In the genomic region with DNA sequence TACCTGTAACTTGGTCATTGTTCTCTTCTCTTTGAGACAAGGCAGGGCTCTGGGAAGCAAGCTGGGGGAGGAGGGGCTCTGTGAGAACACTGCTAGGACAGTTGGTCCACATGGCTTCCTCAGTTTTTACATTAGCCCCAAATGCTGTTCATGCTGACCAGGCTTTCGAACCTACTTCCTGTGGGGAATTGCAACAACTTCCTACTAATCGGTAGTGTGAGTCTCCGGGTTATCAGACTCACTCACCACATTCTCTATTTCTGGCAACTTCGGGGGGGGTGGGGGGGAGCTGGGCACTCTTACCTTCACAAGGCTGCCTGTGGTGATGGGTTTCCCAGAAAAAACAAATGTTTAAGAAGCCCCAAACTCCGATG, we compare ENCODE assay signal across 26 mouse cellular contexts. TPM values are rescaled to one million over a fixed set of nuclear protein-coding genes. Genes with fewer than 3 reads are reported as not detected.
A peak's percentile ranks its signal among the peaks of the same experiment; 100 is the strongest.
DNase-seq lines count a peak whose midpoint lies in the region; ATAC-seq and TF ChIP-seq lines count a peak whose summit lies in the region.
"Had no signal": no experiment of that assay in that cellular context is flagged by ENCODE, and none has a peak within 500 bp of the region (broad histone marks: within the 10 kb centered on the region; RNA-seq: fewer than 3 reads in every experiment).

No protein-coding gene starts in this region.

- TF ChIP-seq POLR2A in heart, adult 2 months (IDR thresholded peaks at IDR 0.05; ENCODE audit: insufficient read depth, low read depth, low read length): no peak

- peak; percentile 79 for DNase-seq in heart, adult 11 months
- DNase-seq in heart, adult 2 months: no peak
- DNase-seq in adrenal gland, postnatal 10 days: no peak
- DNase-seq in retina, postnatal 1 day: no peak
- DNase-seq: adrenal gland, adult 2 months; adrenal gland, postnatal 14 days; adrenal gland, postnatal 36 days; cerebellum, adult 11 months; cerebellum, adult 18-20 months; cerebellum, adult 8-10 months; cerebellum, adult 9-11 months; cerebellum, postnatal 14 days; cerebellum, postnatal 36 days had no signal

- H3K4me1 ChIP-seq in heart, adult 2 months (ENCODE audit: control insufficient read depth, insufficient read depth, low read length): no peaks in the 10 kb centered on the region
- H3K4me1 ChIP-seq: embryonic facial prominence, embryonic 10.5 days; embryonic facial prominence, embryonic 12.5 days; forebrain, embryonic 10.5 days; forebrain, embryonic 12.5 days had no signal

- no peak overlapping the region for H3K9ac ChIP-seq in heart, adult 2 months (ENCODE audit: low read depth, low read length)
- H3K9ac ChIP-seq: embryonic facial prominence, embryonic 12.5 days; forebrain, embryonic 12.5 days had no signal

- H3K36me3 ChIP-seq in heart, adult 2 months (ENCODE audit: control insufficient read depth, insufficient read depth, low read length): no peaks in the 10 kb centered on the region

- no peaks in the 10 kb centered on the region for H3K27me3 ChIP-seq in heart, adult 2 months (ENCODE audit: control insufficient read depth, insufficient read depth, low read length)
- H3K27me3 ChIP-seq: embryonic facial prominence, embryonic 12.5 days; forebrain, embryonic 12.5 days had no signal

- no peak for TF ChIP-seq CTCF in heart, adult 2 months (IDR thresholded peaks at IDR 0.05)

- no peaks in the 10 kb centered on the region for H3K79me2 ChIP-seq in heart, adult 2 months (replicated peaks; ENCODE audit: control insufficient read depth, insufficient read depth, low read length)

- intact Hi-C loops in heart, adult 2 months (cut with DNase I): no loop called here

- H3K27ac ChIP-seq in heart, adult 2 months: no peak overlapping the region
- H3K27ac ChIP-seq: embryonic facial prominence, embryonic 10.5 days; embryonic facial prominence, embryonic 12.5 days; forebrain, embryonic 10.5 days; forebrain, embryonic 12.5 days had no signal

- WGBS in heart, adult 2 months: 19% methylated on average over 5 of the region's 5 CpGs

- ATAC-seq in common myeloid progenitor, adult 5-6 weeks (replicated peaks; ENCODE audit: low read depth, poor library complexity, severe bottlenecking): peak; percentile 75
- ATAC-seq in megakaryocyte, adult 5-6 weeks (ENCODE audit: poor library complexity, severe bottlenecking): peak; percentile 47
- ATAC-seq in megakaryocyte progenitor cell, adult 5-6 weeks (replicated peaks; ENCODE audit: poor library complexity): peak; percentile 83
- ATAC-seq in erythroblast, adult 5-6 weeks (replicated peaks; ENCODE audit: low FRiP score, poor library complexity, severe bottlenecking): no peak
- ATAC-seq: forebrain, embryonic 14.5 days; forebrain, embryonic 16.5 days had no signal

- no peak overlapping the region for H3K4me3 ChIP-seq in heart, adult 2 months
- H3K4me3 ChIP-seq: embryonic facial prominence, embryonic 10.5 days; embryonic facial prominence, embryonic 12.5 days; erythroblast, embryonic 14.5 days; forebrain, embryonic 10.5 days; forebrain, embryonic 12.5 days had no signal

- TF ChIP-seq EP300 in heart, adult 2 months (IDR thresholded peaks at IDR 0.05; ENCODE audit: insufficient read depth, low read depth, low read length): no peak

RNA-seq across cellular contexts. Expression of a gene that starts 14.7 kb away (rescaled TPM):
- total RNA-seq in heart, adult 2 months (2021): under 1 TPM; 0.16 TPM
- polyA plus RNA-seq in heart, adult 2 months (2012; rRNA removed): 0.06 and 0.10 TPM in 2 replicates
- 1.5 and 3.2 TPM in 2 replicates for total RNA-seq in common myeloid progenitor, adult 5-6 weeks (2017)
- 0.71 and 0.80 TPM in 2 replicates for total RNA-seq in megakaryocyte, adult 5-6 weeks (2015)
- 0.11 and 0.65 TPM in 2 replicates for total RNA-seq in megakaryocyte, adult 5-6 weeks (2017)
- total RNA-seq in megakaryocyte progenitor cell, adult 5-6 weeks (2015): 1.9 and 2.2 TPM in 2 replicates
- total RNA-seq in megakaryocyte progenitor cell, adult 5-6 weeks (2017): 2.5 and 3.5 TPM in 2 replicates
- not detected in 2 replicates for total RNA-seq in erythroblast, adult 5-6 weeks (2015; ENCODE audit: low replicate concordance)
- total RNA-seq in erythroblast, adult 5-6 weeks (2017; ENCODE audit: low replicate concordance): 0.60 TPM in 1 of 2 replicates, not detected in the other
- under 1 TPM; 0.61 to 0.69 TPM for total RNA-seq in adrenal gland, postnatal 10 days (2021)
- total RNA-seq: MEL had no signal
- polyA plus RNA-seq: C2C12; erythroblast, embryonic 14.5 days had no signal

RNA-seq across cellular contexts. Expression of a gene that starts 21.7 kb away (rescaled TPM):
- 1 to 10 TPM; 3.2 to 3.6 TPM for total RNA-seq in heart, adult 2 months (2021)
- polyA plus RNA-seq in heart, adult 2 months (2012; rRNA removed): 1.1 and 1.6 TPM in 2 replicates
- 12.0 and 26.3 TPM in 2 replicates for total RNA-seq in common myeloid progenitor, adult 5-6 weeks (2017)
- total RNA-seq in megakaryocyte, adult 5-6 weeks (2015): 6.0 and 6.8 TPM in 2 replicates
- total RNA-seq in megakaryocyte, adult 5-6 weeks (2017): 6.8 and 8.9 TPM in 2 replicates
- total RNA-seq in megakaryocyte progenitor cell, adult 5-6 weeks (2015): 10.3 and 14.3 TPM in 2 replicates
- 19.7 and 21.2 TPM in 2 replicates for total RNA-seq in megakaryocyte progenitor cell, adult 5-6 weeks (2017)
- 1.9 TPM in 2 replicates for total RNA-seq in erythroblast, adult 5-6 weeks (2015; ENCODE audit: low replicate concordance)
- total RNA-seq in erythroblast, adult 5-6 weeks (2017; ENCODE audit: low replicate concordance): 0.43 and 1.3 TPM in 2 replicates
- 10 to 100 TPM in 1 of 2 experiments, 1 to 10 TPM in 1; 9.1 to 11.1 TPM for total RNA-seq in adrenal gland, postnatal 10 days (2021)
- total RNA-seq: MEL had no signal
- polyA plus RNA-seq: erythroblast, embryonic 14.5 days had no signal

RNA-seq across cellular contexts. Expression of a gene that starts 47.8 kb away (rescaled TPM):
- total RNA-seq in heart, adult 2 months (2021): 1 to 10 TPM; 1.8 to 2.1 TPM
- polyA plus RNA-seq in heart, adult 2 months (2012; rRNA removed): 0.80 and 1.5 TPM in 2 replicates
- total RNA-seq in common myeloid progenitor, adult 5-6 weeks (2017): 9.8 and 14.8 TPM in 2 replicates
- total RNA-seq in megakaryocyte, adult 5-6 weeks (2015): 1.0 and 1.1 TPM in 2 replicates
- total RNA-seq in megakaryocyte, adult 5-6 weeks (2017): 1.5 and 2.6 TPM in 2 replicates
- total RNA-seq in megakaryocyte progenitor cell, adult 5-6 weeks (2015): 4.7 and 6.0 TPM in 2 replicates
- total RNA-seq in megakaryocyte progenitor cell, adult 5-6 weeks (2017): 10.3 and 11.0 TPM in 2 replicates
- total RNA-seq in erythroblast, adult 5-6 weeks (2015; ENCODE audit: low replicate concordance): not detected in 2 replicates
- total RNA-seq in erythroblast, adult 5-6 weeks (2017; ENCODE audit: low replicate concordance): 2.1 TPM in 1 of 2 replicates, not detected in the other
- total RNA-seq in adrenal gland, postnatal 10 days (2021): 1 to 10 TPM; 2.5 to 2.8 TPM
- total RNA-seq: MEL had no signal
- polyA plus RNA-seq: erythroblast, embryonic 14.5 days had no signal

RNA-seq across cellular contexts. Expression of a gene that starts 55.6 kb away (rescaled TPM):
- 1 to 10 TPM; 4.2 to 5.4 TPM for total RNA-seq in heart, adult 2 months (2021)
- polyA plus RNA-seq in heart, adult 2 months (2012; rRNA removed): 3.1 and 5.5 TPM in 2 replicates
- total RNA-seq in common myeloid progenitor, adult 5-6 weeks (2017): 6.3 and 7.4 TPM in 2 replicates
- total RNA-seq in megakaryocyte, adult 5-6 weeks (2015): 4.5 and 8.1 TPM in 2 replicates
- 3.7 and 4.7 TPM in 2 replicates for total RNA-seq in megakaryocyte, adult 5-6 weeks (2017)
- 9.1 and 10.3 TPM in 2 replicates for total RNA-seq in megakaryocyte progenitor cell, adult 5-6 weeks (2015)
- total RNA-seq in megakaryocyte progenitor cell, adult 5-6 weeks (2017): 6.4 and 7.9 TPM in 2 replicates
- 0.19 and 1.9 TPM in 2 replicates for total RNA-seq in erythroblast, adult 5-6 weeks (2015; ENCODE audit: low replicate concordance)
- 1.4 TPM in 2 replicates for total RNA-seq in erythroblast, adult 5-6 weeks (2017; ENCODE audit: low replicate concordance)
- 1 to 10 TPM; 7.2 to 9.9 TPM for total RNA-seq in adrenal gland, postnatal 10 days (2021)
- polyA plus RNA-seq: erythroblast, embryonic 14.5 days had no signal
